Mouse (Mus musculus) liver, embryonic 13.5 days (tissue): Measurements from ENCODE around the gene Trpc5os. TPM values are rescaled to one million over a fixed set of nuclear protein-coding genes. Genes with fewer than 3 reads are reported as not detected.

Experiments
- ATAC-seq: fragments of 200-750 bp; cut with Nextera tagmentation; 2 replicates; pipeline ENCODE4 v1.8.0; 2017; ENCODE audit warnings: low read depth, mild to moderate bottlenecking, moderate number of reproducible peaks, moderate library complexity
- DNase-seq: peaks from one replicate; pipeline ENCODE4 v3.0.0; 2022
- H3K27ac ChIP-seq: fragments of 300-500 bp; sonication (generic); 2 replicates; pipeline ENCODE4 v1.5.1; 2015; ENCODE audit warnings: moderate library complexity, mild to moderate bottlenecking, inconsistent platforms
- H3K27me3 ChIP-seq: fragments of 300-500 bp; sonication (generic); 2 replicates; pipeline ENCODE4 v1.6.1; 2015; ENCODE audit warnings: mild to moderate bottlenecking, inconsistent platforms
- H3K36me3 ChIP-seq: fragments of 300-500 bp; sonication (generic); 2 replicates; pipeline ENCODE4 v1.6.1; 2015; ENCODE audit warnings: mild to moderate bottlenecking, inconsistent platforms
- H3K4me1 ChIP-seq: fragments of 300-500 bp; sonication (generic); replicated peaks from 2 replicates; pipeline ENCODE4 v1.6.1; 2015; ENCODE audit warnings: inconsistent platforms
- H3K4me2 ChIP-seq: fragments of 300-500 bp; sonication (generic); 2 replicates; pipeline ENCODE4 v1.6.1; 2015; ENCODE audit warnings: inconsistent platforms, mild to moderate bottlenecking, moderate library complexity
- H3K4me3 ChIP-seq: fragments of 300-500 bp; sonication (generic); replicated peaks from 2 replicates; pipeline ENCODE4 v1.5.1; 2015; ENCODE audit warnings: mild to moderate bottlenecking, inconsistent platforms
- H3K9ac ChIP-seq: fragments of 300-500 bp; sonication (generic); 2 replicates; pipeline ENCODE4 v1.6.1; 2015; ENCODE audit warnings: mild to moderate bottlenecking, inconsistent platforms
- H3K9me3 ChIP-seq: fragments of 300-500 bp; sonication (generic); replicated peaks from 2 replicates; pipeline ENCODE4 v1.6.1; 2016; ENCODE audit warnings: inconsistent platforms
- WGBS: fragments of 180-500 bp; shearing (Covaris S2); methylation state at CpG from one replicate; pipeline ENCODE4 v1.1.7; 2015; ENCODE audit not compliant: insufficient replicate concordance; 5-methylcytosine and 5-hydroxymethylcytosine counted together
- polyA plus RNA-seq: library from polyadenylated mRNA; unstranded; fragments of >200 nt; fragmentation: Nextera tagmentation; extraction: Ambion mirVana; gene quantifications from 2 replicates; pipeline ENCODE4 v1.2.1, GENCODE M21; 2015

Gene Trpc5os
- not detected in 2 replicates for polyA plus RNA-seq

DNA sequence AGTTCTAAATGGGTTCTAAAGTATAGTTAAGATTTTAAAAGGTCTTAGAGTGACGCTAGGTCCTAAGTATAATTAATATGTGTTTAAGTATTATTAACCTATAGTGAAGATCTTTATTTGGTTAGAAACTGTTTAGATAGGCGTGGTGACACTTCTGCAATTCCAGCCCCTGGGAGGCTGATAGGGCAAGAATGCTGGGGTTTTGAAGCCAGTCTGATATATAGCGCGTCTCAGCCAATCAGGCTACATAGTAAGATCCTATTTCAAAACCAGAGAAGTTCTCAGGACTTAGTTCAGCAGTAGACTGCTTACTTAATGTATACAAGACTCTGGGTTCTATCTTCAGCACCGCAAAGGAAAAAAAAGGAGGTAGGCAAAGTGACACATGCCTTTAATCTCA, at the start of gene Trpc5os:
Trpc5os (plus strand) TSS at position 301 of the 400 bp plus-strand sequence.
- no peak within 1 kb of the TSS for H3K9ac ChIP-seq
- H3K4me3 ChIP-seq: no peak within 1 kb of the TSS
- H3K36me3 ChIP-seq: no peaks in the 10 kb centered on the region
- DNase-seq (no peak), ATAC-seq (no peak)
- WGBS: 61% methylated on average over 5 of the region's 5 CpGs
- H3K4me1 ChIP-seq: no peaks in the 10 kb centered on the region
- no peak within 1 kb of the TSS for H3K27ac ChIP-seq
- H3K4me2 ChIP-seq: no peak within 1 kb of the TSS
- no peaks in the 10 kb centered on the region for H3K27me3 ChIP-seq
- H3K9me3 ChIP-seq: no peaks in the 10 kb centered on the region

DNA sequence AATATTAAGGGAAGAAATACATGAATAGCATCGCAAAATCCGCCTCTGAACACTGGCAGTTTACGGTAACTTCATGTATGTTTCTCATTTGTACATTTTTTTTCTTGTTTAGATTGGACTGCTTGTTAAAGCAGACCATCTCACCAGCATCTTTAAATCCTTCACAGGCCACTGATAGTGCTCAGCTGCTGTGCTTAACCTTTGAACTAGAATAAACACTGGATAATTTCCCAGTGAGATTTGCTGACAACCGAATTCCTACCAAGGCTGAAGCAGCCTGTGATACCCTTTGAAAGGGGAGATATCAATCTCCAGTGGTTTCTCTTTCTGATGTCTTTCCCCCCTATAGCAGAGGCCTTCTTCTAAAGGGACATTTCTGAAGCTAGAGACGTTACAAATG, 48.3 kb upstream of the Trpc5os start:
- ATAC-seq (no peak), DNase-seq (no peak)
- H3K4me3 ChIP-seq: no peak overlapping the region
- H3K36me3 ChIP-seq: no peaks in the 10 kb centered on the region
- no peak overlapping the region for H3K9ac ChIP-seq
- 65% methylated on average over 5 of the region's 5 CpGs for WGBS
- no peak overlapping the region for H3K4me2 ChIP-seq
- H3K4me1 ChIP-seq: no peaks in the 10 kb centered on the region
- no peaks in the 10 kb centered on the region for H3K9me3 ChIP-seq
- no peak overlapping the region for H3K27ac ChIP-seq
- H3K27me3 ChIP-seq: no peaks in the 10 kb centered on the region

DNA sequence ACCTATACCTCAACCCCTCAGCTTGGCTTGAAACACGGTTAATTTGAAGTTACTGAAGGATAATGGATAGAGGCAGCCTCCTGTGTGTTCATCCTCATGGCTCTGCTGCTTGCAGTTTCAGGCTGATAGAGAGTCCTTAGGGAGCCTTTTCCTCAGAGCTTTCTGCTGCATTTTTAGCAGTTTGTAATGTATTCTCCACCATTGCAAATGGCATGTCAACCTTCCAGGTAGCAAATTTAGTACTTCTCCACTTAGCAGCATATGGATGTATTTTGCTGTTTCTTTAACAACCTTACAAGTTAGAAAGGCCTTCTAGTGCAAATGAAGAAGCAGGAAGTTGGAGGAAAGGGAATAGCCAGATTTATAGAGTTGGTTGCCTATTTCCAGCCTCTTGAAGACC, 36.1 kb upstream of the Trpc5os start:
- H3K36me3 ChIP-seq: no peaks in the 10 kb centered on the region
- no peaks in the 10 kb centered on the region for H3K4me1 ChIP-seq
- H3K4me3 ChIP-seq: no peak overlapping the region
- H3K9me3 ChIP-seq: no peaks in the 10 kb centered on the region
- H3K27ac ChIP-seq: no peak overlapping the region
- H3K4me2 ChIP-seq: no peak overlapping the region
- DNase-seq (no peak), ATAC-seq (no peak)
- H3K27me3 ChIP-seq: no peaks in the 10 kb centered on the region
- 32% methylated on average over 1 of the region's 1 CpGs for WGBS
- no peak overlapping the region for H3K9ac ChIP-seq

DNA sequence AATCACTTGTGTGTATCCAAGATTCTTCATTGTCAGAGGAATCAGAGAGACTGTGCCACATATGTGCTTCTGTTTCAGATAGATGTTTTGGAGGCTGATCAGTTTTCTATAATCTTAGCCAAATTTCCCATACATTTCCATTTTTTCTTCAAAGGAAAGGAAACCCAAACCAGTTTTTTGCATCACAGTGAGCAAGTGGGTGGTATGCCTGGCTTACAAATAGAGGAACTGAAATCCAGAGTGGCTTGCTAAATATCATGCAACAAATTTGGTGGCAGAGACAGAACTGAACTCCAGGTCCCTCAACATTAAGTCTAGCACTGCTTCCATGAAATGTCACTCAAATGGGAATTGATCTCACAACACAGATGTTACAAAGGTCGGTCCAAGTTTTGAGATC, 35.3 kb upstream of the Trpc5os start:
- Histone ChIP-seq H3K27me3 (no peaks in the 10 kb centered on the region), H3K4me1 (no peaks in the 10 kb centered on the region), H3K4me3 (no peak overlapping the region), H3K9me3 (no peaks in the 10 kb centered on the region), H3K36me3 (no peaks in the 10 kb centered on the region), H3K27ac (no peak overlapping the region), H3K4me2 (no peak overlapping the region), H3K9ac (no peak overlapping the region)
- no peak for ATAC-seq
- 58% methylated on average over 1 of the region's 1 CpGs for WGBS
- no peak for DNase-seq

DNA sequence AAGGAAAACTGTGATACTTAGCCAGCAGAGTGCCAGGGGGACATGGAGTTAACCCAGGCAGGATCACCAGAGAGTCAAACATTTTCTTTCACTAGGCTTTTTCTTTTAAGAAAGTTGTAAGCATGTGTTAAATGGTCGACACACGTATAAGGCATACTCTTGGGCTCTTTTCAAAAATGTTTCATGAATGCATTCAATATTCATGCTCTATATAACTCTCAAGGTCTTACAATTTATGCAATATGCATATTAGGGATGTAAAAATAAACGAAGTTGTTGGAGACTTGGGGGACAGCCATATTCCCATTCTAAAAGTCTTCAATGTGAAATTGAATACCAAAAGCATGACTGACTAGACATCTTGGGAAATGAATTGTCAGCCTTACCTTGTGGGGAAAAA, 32.5 kb upstream of the Trpc5os start:
- H3K4me1 ChIP-seq: no peaks in the 10 kb centered on the region
- no peaks in the 10 kb centered on the region for H3K27me3 ChIP-seq
- H3K4me2 ChIP-seq: no peak overlapping the region
- DNase-seq (no peak), ATAC-seq (no peak)
- H3K4me3 ChIP-seq: no peak overlapping the region
- no peak overlapping the region for H3K27ac ChIP-seq
- no peaks in the 10 kb centered on the region for H3K9me3 ChIP-seq
- H3K36me3 ChIP-seq: no peaks in the 10 kb centered on the region
- no peak overlapping the region for H3K9ac ChIP-seq
- WGBS: 58% methylated on average over 3 of the region's 3 CpGs

DNA sequence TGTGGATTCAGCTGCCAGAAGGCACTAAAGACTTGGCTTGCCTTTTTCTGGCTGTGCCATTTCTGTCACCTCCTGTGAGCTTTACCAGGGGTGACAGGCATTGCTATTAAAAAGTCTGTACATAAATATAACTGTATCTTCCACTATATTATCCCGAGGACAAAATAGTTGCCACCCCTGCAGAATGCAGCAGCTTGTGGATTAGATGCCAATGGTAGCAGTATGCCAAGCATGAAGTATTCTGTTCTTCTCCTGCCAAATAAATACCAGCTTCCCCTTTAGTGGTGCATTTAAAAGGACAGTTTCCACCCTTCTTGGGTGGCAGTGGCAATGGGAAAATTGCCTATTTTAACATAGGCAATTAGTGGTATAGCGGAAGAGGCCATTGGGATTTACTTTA, 8.0 kb downstream of the Trpc5os start:
- ATAC-seq (no peak), DNase-seq (no peak)
- no peaks in the 10 kb centered on the region for H3K9me3 ChIP-seq
- no peaks in the 10 kb centered on the region for H3K4me1 ChIP-seq
- no peaks in the 10 kb centered on the region for H3K27me3 ChIP-seq
- no peaks in the 10 kb centered on the region for H3K36me3 ChIP-seq
- no peak overlapping the region for H3K4me2 ChIP-seq
- H3K4me3 ChIP-seq: no peak overlapping the region
- H3K9ac ChIP-seq: no peak overlapping the region
- 73% methylated on average over 2 of the region's 2 CpGs for WGBS
- H3K27ac ChIP-seq: no peak overlapping the region

DNA sequence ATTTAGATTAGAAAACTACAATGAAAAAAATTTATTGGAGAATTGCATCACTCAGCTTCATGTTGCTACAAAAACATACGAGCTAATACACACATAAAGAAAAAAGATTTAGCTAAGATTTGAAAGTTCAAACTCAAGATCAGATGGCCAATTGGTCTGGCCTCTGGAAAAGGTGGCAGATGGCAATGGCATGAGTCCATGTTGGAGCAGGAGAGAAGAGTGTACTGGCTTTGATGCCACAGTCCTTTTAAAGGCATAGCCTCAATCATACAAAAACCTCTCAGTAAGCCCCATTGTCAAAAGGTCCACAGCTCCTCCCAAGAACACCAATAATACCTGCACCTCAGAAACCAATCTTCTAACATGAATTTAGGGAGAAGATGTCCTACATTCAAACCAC, 35.0 kb downstream of the Trpc5os start:
- H3K4me2 ChIP-seq: no peak overlapping the region
- H3K9ac ChIP-seq: no peak overlapping the region
- WGBS: 43% methylated on average over 1 of the region's 1 CpGs
- no peaks in the 10 kb centered on the region for H3K9me3 ChIP-seq
- no peaks in the 10 kb centered on the region for H3K27me3 ChIP-seq
- H3K36me3 ChIP-seq: no peaks in the 10 kb centered on the region
- ATAC-seq: no peak
- H3K4me1 ChIP-seq: no peaks in the 10 kb centered on the region
- H3K27ac ChIP-seq: no peak overlapping the region
- no peak overlapping the region for H3K4me3 ChIP-seq
- DNase-seq: no peak

DNA sequence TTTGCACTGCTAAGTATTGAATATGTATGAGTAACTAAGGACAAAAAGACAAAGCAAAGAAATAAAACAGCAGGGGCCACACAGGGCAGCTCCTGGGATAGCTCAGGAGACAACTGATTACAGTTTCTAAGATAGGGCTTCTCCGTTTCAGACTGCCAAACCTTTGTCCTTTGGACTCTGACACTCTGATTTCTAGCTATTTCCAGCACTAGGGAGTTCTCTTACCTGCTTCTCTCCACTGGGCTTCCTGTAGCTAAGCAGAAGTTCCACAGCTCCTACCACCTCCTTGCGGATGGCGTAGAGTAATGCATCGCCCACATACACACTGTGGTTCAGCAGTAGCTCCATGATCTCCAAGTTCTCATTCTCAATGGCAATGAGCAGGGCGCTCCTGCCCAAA, 66.9 kb downstream of the Trpc5os start:
- H3K4me2 ChIP-seq: no peak overlapping the region
- no peak overlapping the region for H3K27ac ChIP-seq
- DNase-seq (no peak), ATAC-seq (no peak)
- no peaks in the 10 kb centered on the region for H3K36me3 ChIP-seq
- no peaks in the 10 kb centered on the region for H3K9me3 ChIP-seq
- H3K4me1 ChIP-seq: no peaks in the 10 kb centered on the region
- WGBS: 58% methylated on average over 5 of the region's 5 CpGs
- no peak overlapping the region for H3K4me3 ChIP-seq
- no peaks in the 10 kb centered on the region for H3K27me3 ChIP-seq
- H3K9ac ChIP-seq: no peak overlapping the region

DNA sequence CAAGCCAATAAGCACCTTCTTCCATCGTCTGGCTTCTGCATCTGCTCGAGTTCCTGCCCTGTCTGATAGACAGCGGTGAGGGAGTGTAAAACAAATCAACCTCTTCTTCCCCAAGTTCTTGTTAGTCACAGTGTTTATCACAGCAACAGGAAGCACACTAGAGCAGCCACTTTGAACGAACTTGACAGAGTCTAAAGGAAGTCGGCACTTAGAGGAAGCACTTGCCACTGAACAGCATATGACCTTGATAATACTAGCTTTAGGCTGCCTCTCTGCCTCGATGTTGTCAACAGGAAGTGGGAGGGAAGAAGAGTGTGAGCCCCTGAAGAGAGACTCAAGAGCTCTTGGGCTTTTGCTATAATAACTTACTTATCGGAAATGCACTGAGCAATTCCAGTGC, 69.7 kb downstream of the Trpc5os start:
- 33% methylated on average over 7 of the region's 7 CpGs for WGBS
- H3K4me2 ChIP-seq: no peak overlapping the region
- no peaks in the 10 kb centered on the region for H3K9me3 ChIP-seq
- H3K36me3 ChIP-seq: no peaks in the 10 kb centered on the region
- no peak overlapping the region for H3K27ac ChIP-seq
- no peak overlapping the region for H3K9ac ChIP-seq
- ATAC-seq (peak; percentile 54), DNase-seq (no peak)
- H3K4me1 ChIP-seq: no peaks in the 10 kb centered on the region
- no peaks in the 10 kb centered on the region for H3K27me3 ChIP-seq
- H3K4me3 ChIP-seq: no peak overlapping the region

Other genes with a start within 250 kb of the Trpc5os start
- 9.8 and 14.7 TPM in 2 replicates for gene Alg13, start 138.8 kb upstream of the Trpc5os start, polyA plus RNA-seq
- gene Trpc5, start 231.6 kb downstream of the Trpc5os start, polyA plus RNA-seq: 0.03 and 0.05 TPM in 2 replicates
- gene Rtl4, start 232.3 kb downstream of the Trpc5os start, polyA plus RNA-seq: 0.56 and 0.67 TPM in 2 replicates